Mouse (Mus musculus) MEL (cell line): ENCODE data around the gene Fam189b.

Experiments
- CTCF ChIP-seq, 3 experiments: IDR thresholded peaks in 2 of 3; conservative IDR thresholded peaks in 1 of 3; 2 replicates each; pipeline ENCODE4 v1.5.1; 2011 to 2012; ENCODE audit warnings: low read length in 3 of 3, low read depth in 2 of 3, mild to moderate bottlenecking in 2 of 3, improper control_type of control experiment in 1 of 3, inconsistent platforms in 1 of 3, mixed read lengths in 1 of 3, moderate library complexity in 1 of 3; ENCODE audit not compliant: control insufficient read depth in 1 of 3, insufficient read depth in 1 of 3, poor library complexity in 1 of 3, severe bottlenecking in 1 of 3
- E2F4 ChIP-seq: IDR thresholded peaks from 2 replicates; pipeline ENCODE4 v1.6.1; 2011; ENCODE audit warnings: low read depth, low read length, improper control_type of control experiment, borderline replicate concordance
- EP300 ChIP-seq, 2 experiments: IDR thresholded peaks; 2 replicates each; pipeline ENCODE4 v1.6.1; 2011; ENCODE audit warnings: improper control_type of control experiment in 2 of 2, low read length in 2 of 2, low read depth in 1 of 2, mild to moderate bottlenecking in 1 of 2

GRCm38 (mm10) chr3:89215853-89216252 lies 32.9 kb downstream of the Fam189b start:
- TF ChIP-seq CTCF (IDR thresholded peaks at IDR 0.05 in 2 of 3, conservative IDR thresholded peaks at IDR 0.05 in 1 of 3; ENCODE audit: control insufficient read depth in 1 of 3, insufficient read depth in 1 of 3, low read depth in 2 of 3, low read length in 3 of 3, poor library complexity in 1 of 3, severe bottlenecking in 1 of 3) (peak in 2 of 3 experiments; percentile 93 to 99), EP300 (IDR thresholded peaks at IDR 0.05; ENCODE audit: low read depth in 1 of 2, low read length in 2 of 2) (no peak; a peak in 1 of 4 replicates), E2F4 (no peak)
